Mouse (Mus musculus): ENCODE measurements around the gene Socs5. TPM values are rescaled to one million over a fixed set of nuclear protein-coding genes. Genes with fewer than 3 reads are reported as not detected.
"Not testable (repeated sequence)": the region's sequence is repeated elsewhere in the genome, so short reads cannot be mapped to it uniquely, and the experiment has no call there.

Socs5 gene
- not detected in 2 replicates for polyA plus RNA-seq (2012; ENCODE audit: insufficient read depth, insufficient read length, low replicate concordance, missing spikeins)

GRCm38 (mm10) chr17:87107623-87108221 lies at the start of gene Socs5:
TSS of gene Socs5 (plus strand) at chr17:87107679.
- Histone ChIP-seq H3K4me1 (ENCODE audit: control insufficient read depth, insufficient read depth, low read length) (peaks cover 18% of the 10 kb centered on the region), H3K4me3 (ENCODE audit: insufficient read depth, low read depth, low read length) (peak within 1 kb of the TSS; percentile 79), H3K27ac (ENCODE audit: insufficient read depth, low read depth, low read length) (peak within 1 kb of the TSS; percentile 81)
- no peak for TF ChIP-seq POLR2A (IDR thresholded peaks at IDR 0.05; ENCODE audit: insufficient read depth, low read depth, low read length)
- no peak for TF ChIP-seq CTCF (IDR thresholded peaks at IDR 0.05; ENCODE audit: insufficient read depth, low read depth, low read length)
- under 1% methylated on average over 72 of the region's 73 CpGs for WGBS

- WGBS = 91% methylated on average over 9 of the region's 9 CpGs
These were observed 44.8 kb upstream of the Socs5 start for GRCm38 (mm10) chr17:87062639-87063038.

GRCm38 (mm10) chr17:87063461-87063860 lies 44.0 kb upstream of the Socs5 start:
- TF ChIP-seq POLR2A (IDR thresholded peaks at IDR 0.05; ENCODE audit: insufficient read depth, low read depth, low read length) (no peak), CTCF (IDR thresholded peaks at IDR 0.05; ENCODE audit: insufficient read depth, low read depth, low read length) (no peak)
- H3K4me1 ChIP-seq (ENCODE audit: control insufficient read depth, insufficient read depth, low read length) = no peaks in the 10 kb centered on the region
- H3K27ac ChIP-seq (ENCODE audit: insufficient read depth, low read depth, low read length) = no peak overlapping the region
- WGBS = 79% methylated on average over 7 of the region's 7 CpGs
- no peak overlapping the region for H3K4me3 ChIP-seq (ENCODE audit: insufficient read depth, low read depth, low read length)

More at GRCm38 (mm10) chr17:87062639-87063038, 44.8 kb upstream of the Socs5 start:
- Histone ChIP-seq H3K4me3 (ENCODE audit: insufficient read depth, low read depth, low read length) (no peak overlapping the region), H3K27ac (ENCODE audit: insufficient read depth, low read depth, low read length) (no peak overlapping the region), H3K4me1 (ENCODE audit: control insufficient read depth, insufficient read depth, low read length) (no peaks in the 10 kb centered on the region)
- no peak for TF ChIP-seq POLR2A (IDR thresholded peaks at IDR 0.05; ENCODE audit: insufficient read depth, low read depth, low read length)
- no peak for TF ChIP-seq CTCF (IDR thresholded peaks at IDR 0.05; ENCODE audit: insufficient read depth, low read depth, low read length)

GRCm38 (mm10) chr17:87063969-87064368 lies 43.5 kb upstream of the Socs5 start:
- no peak for TF ChIP-seq POLR2A (IDR thresholded peaks at IDR 0.05; ENCODE audit: insufficient read depth, low read depth, low read length)
- no peak for TF ChIP-seq CTCF (IDR thresholded peaks at IDR 0.05; ENCODE audit: insufficient read depth, low read depth, low read length)

GRCm38 (mm10) chr17:87068997-87069396 lies 38.5 kb upstream of the Socs5 start:
- H3K4me3 ChIP-seq (ENCODE audit: insufficient read depth, low read depth, low read length) = no peak overlapping the region
- 86% methylated on average over 4 of the region's 4 CpGs for WGBS
- no peak for TF ChIP-seq CTCF (IDR thresholded peaks at IDR 0.05; ENCODE audit: insufficient read depth, low read depth, low read length)
- no peak for TF ChIP-seq POLR2A (IDR thresholded peaks at IDR 0.05; ENCODE audit: insufficient read depth, low read depth, low read length)
- H3K4me1 ChIP-seq (ENCODE audit: control insufficient read depth, insufficient read depth, low read length) = no peaks in the 10 kb centered on the region
- H3K27ac ChIP-seq (ENCODE audit: insufficient read depth, low read depth, low read length) = no peak overlapping the region

More at GRCm38 (mm10) chr17:87063969-87064368, 43.5 kb upstream of the Socs5 start:
- H3K4me3 ChIP-seq (ENCODE audit: insufficient read depth, low read depth, low read length) = no peak overlapping the region
- WGBS = 88% methylated on average over 6 of the region's 6 CpGs
- H3K27ac ChIP-seq (ENCODE audit: insufficient read depth, low read depth, low read length) = no peak overlapping the region
- H3K4me1 ChIP-seq (ENCODE audit: control insufficient read depth, insufficient read depth, low read length) = no peaks in the 10 kb centered on the region

- H3K27ac ChIP-seq (ENCODE audit: insufficient read depth, low read depth, low read length); H3K4me1 ChIP-seq (ENCODE audit: control insufficient read depth, insufficient read depth, low read length); H3K4me3 ChIP-seq (ENCODE audit: insufficient read depth, low read depth, low read length): not testable (repeated sequence)
- WGBS = 100% methylated on average over 1 of the region's 1 CpGs
These were observed 35.3 kb upstream of the Socs5 start for GRCm38 (mm10) chr17:87072183-87072582.

- Histone ChIP-seq H3K4me3 (ENCODE audit: insufficient read depth, low read depth, low read length) (no peak overlapping the region), H3K27ac (ENCODE audit: insufficient read depth, low read depth, low read length) (no peak overlapping the region), H3K4me1 (ENCODE audit: control insufficient read depth, insufficient read depth, low read length) (no peaks in the 10 kb centered on the region)
- TF ChIP-seq POLR2A (IDR thresholded peaks at IDR 0.05; ENCODE audit: insufficient read depth, low read depth, low read length) (no peak), CTCF (IDR thresholded peaks at IDR 0.05; ENCODE audit: insufficient read depth, low read depth, low read length) (no peak)
- WGBS = 80% methylated on average over 5 of the region's 5 CpGs
These were observed 34.6 kb upstream of the Socs5 start for GRCm38 (mm10) chr17:87072766-87073440.

GRCm38 (mm10) chr17:87073470-87073869 lies 34.0 kb upstream of the Socs5 start:
- TF ChIP-seq POLR2A (IDR thresholded peaks at IDR 0.05; ENCODE audit: insufficient read depth, low read depth, low read length) (no peak), CTCF (IDR thresholded peaks at IDR 0.05; ENCODE audit: insufficient read depth, low read depth, low read length) (no peak)
- no peak overlapping the region for H3K27ac ChIP-seq (ENCODE audit: insufficient read depth, low read depth, low read length)
- no peaks in the 10 kb centered on the region for H3K4me1 ChIP-seq (ENCODE audit: control insufficient read depth, insufficient read depth, low read length)
- no peak overlapping the region for H3K4me3 ChIP-seq (ENCODE audit: insufficient read depth, low read depth, low read length)

GRCm38 (mm10) chr17:87078217-87078616 lies 29.3 kb upstream of the Socs5 start:
- not testable (repeated sequence) for H3K4me1 ChIP-seq (ENCODE audit: control insufficient read depth, insufficient read depth, low read length); H3K4me3 ChIP-seq (ENCODE audit: insufficient read depth, low read depth, low read length); H3K27ac ChIP-seq (ENCODE audit: insufficient read depth, low read depth, low read length)
- 95% methylated on average over 17 of the region's 17 CpGs for WGBS
